8 mouse cellular contexts compared by ENCODE assay signal in the genomic region with DNA sequence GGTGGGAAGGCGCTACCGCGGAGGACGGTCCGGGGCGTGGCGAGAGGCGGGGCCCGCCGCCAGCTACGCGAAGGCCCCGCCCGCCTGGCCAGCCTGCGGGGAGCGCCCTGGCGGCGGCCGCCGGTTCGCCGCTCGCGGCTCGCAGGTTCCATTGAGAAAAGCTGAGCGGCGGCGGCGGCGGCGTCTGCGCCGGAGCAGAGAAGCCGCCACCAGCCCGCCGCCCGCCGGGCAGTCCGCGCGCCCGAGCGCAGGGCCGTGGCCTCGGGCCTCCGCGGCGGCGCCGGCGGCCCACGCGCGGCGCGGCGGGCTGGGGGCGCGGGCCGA. TPM values are rescaled to one million over a fixed set of nuclear protein-coding genes. Genes with fewer than 3 reads are reported as not detected.
DNase-seq lines count a peak whose midpoint lies in the region; ATAC-seq and TF ChIP-seq lines count a peak whose summit lies in the region.

Gene Zfpm1, plus strand, starts transcription at position 107 of the 324 bp plus-strand sequence.

- TF ChIP-seq POLR2A in lung, adult 2 months (IDR thresholded peaks at IDR 0.05; ENCODE audit: borderline replicate concordance, extremely low read depth, low read depth, low read length): peak; percentile 17; the same call in 1 of the 2 replicates
- peak; percentile 24; the same call in 1 of the 2 replicates for TF ChIP-seq POLR2A in cortical plate, adult 2 months (IDR thresholded peaks at IDR 0.05; ENCODE audit: extremely low read depth, insufficient read depth, low read length)

- no peak for DNase-seq in lung, adult 2 months
- DNase-seq in lung, adult 18-20 months: no peak
- DNase-seq in heart, postnatal 25 days (ENCODE audit: low spot score): no peak
- no peak for DNase-seq in liver, embryonic 11.5 days (ENCODE audit: low spot score)
- no peak for DNase-seq in ovary, postnatal 10 days (ENCODE audit: low spot score)
- no peak for DNase-seq in right cerebral cortex, postnatal 14 days
- no peak for DNase-seq in Muller cell, postnatal 12 days (ENCODE audit: inconsistent ontology term)

- WGBS in lung, adult 2 months: 3% methylated on average over 53 of the region's 60 CpGs
- under 1% methylated on average over 59 of the region's 60 CpGs for WGBS in liver, embryonic 11.5 days

- no peaks in the 10 kb centered on the region for H3K9me3 ChIP-seq in liver, embryonic 11.5 days (ENCODE audit: control insufficient read depth, low read length)

- peak within 1 kb of the TSS; percentile 97 for H3K4me2 ChIP-seq in liver, embryonic 11.5 days

- peak within 1 kb of the TSS; percentile 99 for H3K9ac ChIP-seq in liver, embryonic 11.5 days (ENCODE audit: low read depth, low read length)

- no peak for ATAC-seq in liver, embryonic 11.5 days (replicated peaks; ENCODE audit: low FRiP score)

- peak within 1 kb of the TSS; percentile 37; the same call in 1 of the 2 replicates for H3K27ac ChIP-seq in cortical plate, adult 2 months (ENCODE audit: insufficient read depth, low read length)
- H3K27ac ChIP-seq in liver, embryonic 11.5 days (ENCODE audit: low read depth, low read length): peak within 1 kb of the TSS; percentile 99

- no peaks in the 10 kb centered on the region for H3K27me3 ChIP-seq in liver, embryonic 11.5 days (replicated peaks; ENCODE audit: control insufficient read depth, insufficient read depth, low read length)

- no peaks in the 10 kb centered on the region; the same call in 1 of the 2 replicates for H3K36me3 ChIP-seq in liver, embryonic 11.5 days (ENCODE audit: control insufficient read depth, insufficient read depth, low read length)

- peaks cover 11% of the 10 kb centered on the region for H3K4me1 ChIP-seq in lung, adult 2 months (ENCODE audit: control insufficient read depth, insufficient read depth, low read length)
- no peaks in the 10 kb centered on the region for H3K4me1 ChIP-seq in cortical plate, adult 2 months (ENCODE audit: control insufficient read depth, insufficient read depth, low read length)
- H3K4me1 ChIP-seq in liver, embryonic 11.5 days (replicated peaks; ENCODE audit: control insufficient read depth, insufficient read depth, low read length): peaks cover 45% of the 10 kb centered on the region

- intact Hi-C loops in heart, postnatal 25 days (cut with DNase I): no loop called here

- H3K4me3 ChIP-seq in lung, adult 2 months (replicated peaks; ENCODE audit: extremely low read depth, low read depth, low read length): peak within 1 kb of the TSS; percentile 90
- H3K4me3 ChIP-seq in cortical plate, adult 2 months (ENCODE audit: insufficient read depth, low read length): peak within 1 kb of the TSS; percentile 47
- H3K4me3 ChIP-seq in liver, embryonic 11.5 days (ENCODE audit: low read depth, low read length): peak within 1 kb of the TSS; percentile 99

- no peak for TF ChIP-seq CTCF in lung, adult 2 months (IDR thresholded peaks at IDR 0.05; ENCODE audit: insufficient read depth, low read length)
- no peak for TF ChIP-seq CTCF in cortical plate, adult 2 months (IDR thresholded peaks at IDR 0.05; ENCODE audit: extremely low read depth, insufficient read depth, low read length)

RNA-seq across cellular contexts. Expression of gene Zfpm1, which starts in this region (rescaled TPM):
- polyA plus RNA-seq in lung, adult 2 months (2012; rRNA removed): 32.0 and 38.4 TPM in 2 replicates
- polyA plus RNA-seq in cortical plate, adult 2 months (2012; rRNA removed): 32.1 and 39.0 TPM in 2 replicates
- 10 to 100 TPM; 21.3 to 22.6 TPM for total RNA-seq in heart, postnatal 25 days (2021)
- 22.7 and 26.5 TPM in 2 replicates for polyA plus RNA-seq in liver, embryonic 11.5 days (2014; fragmentation: Nextera tagmentation; extraction: Ambion mirVana)

Comparison
In these comparisons a context has a peak if more than half of its experiments do, and no peak if none do; other contexts are left out.
1. H3K4me3 ChIP-seq: peak in every context shown above with its lines; median percentile 99 in liver, embryonic 11.5 days; 90 in lung, adult 2 months; 47 in cortical plate, adult 2 months.